Mouse (Mus musculus) lung, embryonic 16.5 days (tissue): ENCODE data around the gene Chst8. TPM values are rescaled to one million over a fixed set of nuclear protein-coding genes. Genes with fewer than 3 reads are reported as not detected.
A peak's percentile ranks its signal among the peaks of the same experiment; 100 is the strongest.

ENCODE experiments used
- ATAC-seq: fragments of 200-750 bp; cut with Nextera tagmentation; 2 replicates; pipeline ENCODE4 v1.8.0; 2017; ENCODE audit warnings: low read depth, mild to moderate bottlenecking, moderate library complexity
- H3K27ac ChIP-seq: fragments of 300-500 bp; sonication (generic); 2 replicates; pipeline ENCODE4 v1.5.1; 2014; ENCODE audit warnings: mild to moderate bottlenecking, control low read depth, low read length
- H3K27me3 ChIP-seq: fragments of 300-500 bp; sonication (generic); 2 replicates; pipeline ENCODE4 v1.6.1; 2014; ENCODE audit warnings: low read depth, low read length, mixed read lengths; ENCODE audit not compliant: control insufficient read depth, insufficient read depth
- H3K36me3 ChIP-seq: fragments of 300-500 bp; sonication (generic); 2 replicates; pipeline ENCODE4 v1.6.1; 2014; ENCODE audit warnings: low read length; ENCODE audit not compliant: control insufficient read depth, insufficient read depth
- H3K4me1 ChIP-seq: fragments of 300-500 bp; sonication (generic); replicated peaks from 2 replicates; pipeline ENCODE4 v1.6.1; 2014; ENCODE audit warnings: low read length, mixed read lengths; ENCODE audit not compliant: control insufficient read depth, insufficient read depth
- H3K4me2 ChIP-seq: fragments of 300-500 bp; sonication (generic); 2 replicates; pipeline ENCODE4 v1.6.1; 2014; ENCODE audit warnings: low read depth, low read length, control low read depth
- H3K4me3 ChIP-seq: fragments of 300-500 bp; sonication (generic); 2 replicates; pipeline ENCODE4 v1.5.1; 2014; ENCODE audit warnings: mild to moderate bottlenecking, low read length, control low read depth
- H3K9ac ChIP-seq: fragments of 300-500 bp; sonication (generic); 2 replicates; pipeline ENCODE4 v1.6.1; 2014; ENCODE audit warnings: low read length, control low read depth
- H3K9me3 ChIP-seq: fragments of 300-500 bp; sonication (generic); 2 replicates; pipeline ENCODE4 v1.6.1; 2016; ENCODE audit warnings: low read length; ENCODE audit not compliant: control insufficient read depth
- WGBS: fragments of 180-500 bp; shearing (Covaris S2); extraction: QIAGEN DNeasy Blood & Tissue Kit; methylation state at CpG from one replicate; pipeline ENCODE4 v1.1.7; 2014; 5-methylcytosine and 5-hydroxymethylcytosine counted together
- polyA plus RNA-seq: library from polyadenylated mRNA; unstranded; fragments of >200 nt; fragmentation: Nextera tagmentation; extraction: Ambion mirVana; gene quantifications from 2 replicates; pipeline ENCODE4 v1.2.1, GENCODE M21; 2015

Chst8 gene
- polyA plus RNA-seq, 1 experiment from 2014 or later: 4.8 TPM

DNA sequence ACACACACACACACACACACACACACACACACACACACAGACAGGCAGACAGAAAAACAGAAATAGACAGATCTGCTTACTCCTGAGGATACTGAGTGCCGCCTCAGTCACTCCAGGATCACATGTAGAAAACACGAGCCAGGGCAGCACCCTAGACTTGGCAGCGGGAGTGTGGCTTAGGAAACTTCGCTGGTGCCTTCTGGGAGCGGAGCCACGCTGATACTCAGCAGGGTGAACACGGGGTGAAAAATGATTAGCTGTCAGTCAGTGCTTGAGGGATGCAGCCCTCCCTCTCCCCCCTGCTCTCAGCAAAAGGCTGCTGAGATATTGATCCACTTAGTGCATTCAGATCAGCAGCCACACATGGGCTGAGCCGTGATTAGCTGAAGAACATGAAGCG lies 93.9 kb downstream of the Chst8 start:
- Histone ChIP-seq H3K9ac (no peak overlapping the region), H3K4me1 (peaks cover 18% of the 10 kb centered on the region), H3K9me3 (no peaks in the 10 kb centered on the region), H3K27ac (no peak overlapping the region), H3K4me2 (no peak overlapping the region), H3K27me3 (peaks cover 6% of the 10 kb centered on the region; the same call in 1 of the 2 replicates), H3K4me3 (no peak overlapping the region), H3K36me3 (no peaks in the 10 kb centered on the region)
- WGBS: 50% methylated on average over 9 of the region's 9 CpGs
- no peak for ATAC-seq

DNA sequence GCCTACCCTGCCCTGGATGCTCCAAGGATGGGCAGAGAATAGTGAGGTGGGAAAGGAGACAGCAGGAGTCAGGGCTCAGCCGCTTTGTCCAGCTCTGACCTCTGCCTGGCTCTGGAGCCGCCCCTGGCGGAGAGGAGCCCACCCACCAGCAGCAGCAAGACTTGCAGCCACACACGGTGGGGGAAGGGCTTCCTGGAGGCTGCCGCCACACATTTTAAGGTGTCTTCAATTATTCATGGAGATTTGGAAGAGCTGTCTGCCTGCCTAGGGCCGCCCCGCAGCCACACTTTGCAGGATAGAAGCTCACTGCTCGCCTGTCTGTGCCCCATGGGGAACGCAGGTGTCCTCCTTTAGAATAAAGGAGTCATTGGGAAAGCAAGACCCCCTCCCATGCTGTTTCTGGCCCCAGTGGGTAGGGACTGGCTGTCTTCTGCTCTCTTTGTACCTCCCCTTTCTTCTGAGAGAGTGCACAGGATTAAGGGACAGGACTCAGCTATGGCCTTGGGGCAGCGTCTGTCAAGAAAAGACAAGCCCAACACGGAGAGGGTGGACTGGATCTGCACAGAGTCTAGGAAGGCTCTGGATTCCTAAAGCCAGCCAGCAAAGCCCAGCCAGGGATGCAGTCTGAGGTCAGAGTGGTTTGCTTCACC lies 95.2 kb downstream of the Chst8 start:
- Histone ChIP-seq H3K9ac (no peak overlapping the region), H3K36me3 (no peaks in the 10 kb centered on the region), H3K4me1 (peaks cover 13% of the 10 kb centered on the region), H3K27me3 (peaks cover 6% of the 10 kb centered on the region; the same call in 1 of the 2 replicates), H3K27ac (no peak overlapping the region), H3K4me2 (no peak overlapping the region), H3K9me3 (no peaks in the 10 kb centered on the region), H3K4me3 (no peak overlapping the region)
- WGBS: 16% methylated on average over 11 of the region's 11 CpGs
- no peak for ATAC-seq

DNA sequence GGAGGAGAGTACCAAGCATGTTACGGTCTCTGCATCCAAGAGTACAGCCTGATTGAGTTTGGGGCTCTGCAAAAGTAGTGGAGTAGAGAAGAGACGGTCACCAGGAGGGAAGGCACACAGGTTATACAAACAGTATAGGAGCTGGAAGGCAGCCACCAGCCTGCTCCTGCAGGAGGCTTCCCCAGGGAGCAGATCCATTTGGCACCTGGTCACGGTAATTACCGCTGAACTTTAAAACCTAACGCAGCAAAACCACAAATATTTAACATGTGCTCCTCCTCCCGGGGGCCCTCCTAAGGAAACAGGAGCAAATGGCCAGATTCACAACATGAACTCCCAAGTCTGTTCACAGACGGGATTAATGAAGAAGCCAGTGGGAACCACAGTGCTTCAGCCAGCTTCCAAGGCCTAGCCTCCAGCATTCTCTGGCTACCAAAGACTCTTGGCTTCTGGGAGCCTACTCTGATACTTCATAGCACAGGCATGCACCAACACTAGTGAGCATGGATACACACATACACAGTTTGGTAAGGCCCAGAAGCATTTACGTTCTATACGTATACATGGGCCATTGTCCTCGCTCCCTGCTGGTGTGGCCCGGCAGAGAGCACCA lies 97.6 kb downstream of the Chst8 start:
- H3K27ac ChIP-seq: no peak overlapping the region

DNA sequence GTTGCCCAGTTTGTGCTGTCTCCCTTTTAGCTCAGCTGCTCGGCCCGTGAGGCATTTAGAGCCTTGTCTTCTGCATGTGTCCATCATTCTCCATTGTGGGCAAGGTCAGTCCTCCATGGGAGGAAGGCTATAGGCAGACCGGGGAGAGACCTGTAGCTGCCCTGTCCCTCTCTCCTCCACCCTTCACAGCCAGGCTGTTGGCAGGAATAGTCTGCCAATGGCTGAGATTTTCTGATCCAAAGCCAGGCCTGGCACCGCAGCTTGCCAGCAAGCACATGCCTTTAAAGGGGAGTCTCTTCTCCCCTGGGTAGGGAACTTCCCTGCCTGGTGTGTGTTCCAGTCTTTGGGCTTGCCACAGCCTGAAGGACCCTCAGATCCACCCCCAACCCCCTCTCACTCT lies 103.4 kb downstream of the Chst8 start:
- H3K4me1 ChIP-seq: 0 out of 2 replicates have a peak, but pooled peaks cover 2% of the 10 kb centered on the region
- H3K4me3 ChIP-seq: no peak overlapping the region
- H3K9me3 ChIP-seq: no peaks in the 10 kb centered on the region; the same call in 1 of the 2 replicates
- no peak overlapping the region for H3K27ac ChIP-seq
- no peak overlapping the region for H3K9ac ChIP-seq
- H3K4me2 ChIP-seq: no peak overlapping the region
- H3K27me3 ChIP-seq: no peaks in the 10 kb centered on the region
- H3K36me3 ChIP-seq: no peaks in the 10 kb centered on the region
- no peak for ATAC-seq
- 76% methylated on average over 4 of the region's 4 CpGs for WGBS

More for the DNA sequence above, 97.6 kb downstream of the Chst8 start:
- Histone ChIP-seq H3K9me3 (no peaks in the 10 kb centered on the region), H3K4me3 (no peak overlapping the region), H3K4me1 (no peaks in the 10 kb centered on the region), H3K4me2 (no peak overlapping the region), H3K9ac (no peak overlapping the region), H3K27me3 (peaks cover 6% of the 10 kb centered on the region; the same call in 1 of the 2 replicates), H3K36me3 (no peaks in the 10 kb centered on the region)
- 45% methylated on average over 11 of the region's 11 CpGs for WGBS
- no peak for ATAC-seq

DNA sequence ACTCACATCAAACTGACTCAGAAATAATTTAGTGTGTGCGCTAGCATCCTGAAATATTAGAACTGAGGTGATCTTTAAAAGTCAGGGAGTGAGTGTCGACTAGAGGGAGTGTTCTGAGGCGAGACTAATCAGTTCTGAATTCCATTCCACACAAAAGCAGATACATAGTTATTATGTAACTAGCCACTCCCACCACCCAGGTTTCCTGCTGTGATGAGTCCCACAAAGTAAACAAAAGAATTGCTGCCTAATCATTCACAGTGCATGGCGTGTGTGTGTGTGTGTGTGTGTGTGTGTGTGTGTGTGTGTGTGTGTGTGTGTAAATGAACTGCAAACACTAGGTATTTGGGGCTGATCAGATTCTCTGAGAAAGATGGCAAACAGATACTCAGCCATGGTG lies 108.1 kb downstream of the Chst8 start:
- Histone ChIP-seq H3K4me2 (no peak overlapping the region), H3K4me3 (no peak overlapping the region), H3K9me3 (no peaks in the 10 kb centered on the region; the same call in 1 of the 2 replicates), H3K36me3 (no peaks in the 10 kb centered on the region), H3K27ac (no peak overlapping the region), H3K9ac (no peak overlapping the region), H3K27me3 (peaks cover 6% of the 10 kb centered on the region; the same call in 1 of the 2 replicates), H3K4me1 (0 out of 2 replicates have a peak, but pooled peaks cover 5% of the 10 kb centered on the region)
- ATAC-seq: no peak
- WGBS: 28% methylated on average over 4 of the region's 4 CpGs

DNA sequence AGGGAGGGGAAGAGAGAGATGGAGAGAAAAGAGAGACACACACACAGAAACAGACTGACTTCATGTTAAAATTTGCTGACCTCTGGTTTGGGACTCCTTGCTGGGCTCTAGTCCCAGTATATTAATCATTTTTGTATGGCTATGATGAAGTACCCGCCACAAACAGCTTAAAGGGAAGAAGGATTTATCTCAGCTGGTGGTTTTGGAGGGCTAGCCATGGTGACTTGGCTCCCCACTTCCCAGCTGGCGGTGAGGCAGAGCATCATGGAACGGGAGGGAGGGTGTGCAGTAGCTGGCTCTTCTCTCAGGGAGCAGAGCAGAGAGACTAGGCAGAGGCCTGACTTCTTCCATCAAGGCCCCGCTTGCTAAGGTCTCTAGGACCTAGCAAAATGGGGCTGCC lies 109.1 kb downstream of the Chst8 start:
- 37% methylated on average over 4 of the region's 4 CpGs for WGBS
- ATAC-seq: peak; percentile 88
- no peak overlapping the region for H3K4me2 ChIP-seq

DNA sequence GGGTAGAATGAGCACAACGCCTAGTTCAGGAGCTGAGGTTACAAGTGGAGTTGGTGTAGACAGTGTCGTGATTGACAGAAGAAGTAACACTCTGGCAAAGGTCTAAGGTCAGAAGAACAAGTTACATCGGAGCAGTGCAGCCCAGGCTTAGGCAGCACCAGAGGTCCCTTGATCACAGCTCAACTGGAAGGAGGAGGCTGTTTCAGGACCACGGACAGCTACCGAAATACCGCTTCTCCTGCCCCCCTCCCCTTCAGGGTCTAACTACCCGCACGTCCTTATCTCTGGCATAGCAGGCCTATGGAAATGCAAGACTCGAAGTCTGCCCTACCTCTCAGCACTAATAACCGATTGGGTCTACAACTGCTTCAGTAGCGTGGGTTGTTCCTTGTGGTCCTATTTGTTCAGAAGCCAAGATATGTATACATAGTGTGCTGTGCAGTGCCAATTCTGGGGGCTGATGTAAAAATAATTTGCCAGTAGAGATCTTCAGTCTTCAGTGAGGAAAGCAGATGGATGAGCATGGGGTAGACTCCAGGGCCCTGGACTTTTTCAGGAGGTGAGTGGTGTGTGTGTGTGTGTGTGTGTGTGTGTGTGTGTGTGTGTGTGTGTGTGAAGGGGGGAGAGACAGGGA lies 109.7 kb downstream of the Chst8 start:
- Histone ChIP-seq H3K27me3 (peaks cover 6% of the 10 kb centered on the region; the same call in 1 of the 2 replicates), H3K9ac (no peak overlapping the region), H3K4me2 (no peak overlapping the region), H3K9me3 (no peaks in the 10 kb centered on the region; the same call in 1 of the 2 replicates), H3K4me3 (no peak overlapping the region), H3K4me1 (peaks cover 5% of the 10 kb centered on the region; the same call in 1 of the 2 replicates), H3K36me3 (no peaks in the 10 kb centered on the region), H3K27ac (no peak overlapping the region)
- 12% methylated on average over 11 of the region's 11 CpGs for WGBS
- peak; percentile 59 for ATAC-seq

More for the DNA sequence above, 109.1 kb downstream of the Chst8 start:
- Histone ChIP-seq H3K36me3 (no peaks in the 10 kb centered on the region), H3K4me3 (no peak overlapping the region), H3K9ac (no peak overlapping the region), H3K9me3 (no peaks in the 10 kb centered on the region; the same call in 1 of the 2 replicates), H3K4me1 (0 out of 2 replicates have a peak, but pooled peaks cover 5% of the 10 kb centered on the region), H3K27me3 (peaks cover 6% of the 10 kb centered on the region; the same call in 1 of the 2 replicates), H3K27ac (no peak overlapping the region)

DNA sequence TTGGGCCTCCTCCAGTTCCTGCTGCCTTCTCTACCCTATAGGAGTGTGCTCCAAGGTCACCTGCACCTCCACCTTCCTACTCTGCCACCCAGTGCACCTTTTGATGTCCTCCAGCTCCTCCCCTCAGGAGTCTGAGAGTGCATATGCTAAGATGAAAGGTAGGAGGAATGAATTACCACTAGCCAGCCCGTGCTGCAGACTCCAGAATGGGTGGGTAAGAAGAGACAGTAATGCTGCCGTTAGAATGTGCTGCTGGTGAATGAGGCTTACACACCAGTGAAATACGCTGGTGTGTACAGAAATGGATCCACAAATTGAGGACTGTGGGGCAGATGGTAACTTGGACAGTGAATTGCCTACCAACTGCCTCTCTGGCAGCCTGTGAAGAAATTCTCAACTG lies 112.6 kb downstream of the Chst8 start:
- H3K9me3 ChIP-seq: no peaks in the 10 kb centered on the region
- ATAC-seq: no peak
- 67% methylated on average over 3 of the region's 3 CpGs for WGBS
- H3K27ac ChIP-seq: no peak overlapping the region
- no peaks in the 10 kb centered on the region for H3K36me3 ChIP-seq
- no peak overlapping the region for H3K4me3 ChIP-seq
- H3K27me3 ChIP-seq: peaks cover 6% of the 10 kb centered on the region; the same call in 1 of the 2 replicates
- peaks cover 5% of the 10 kb centered on the region; the same call in 1 of the 2 replicates for H3K4me1 ChIP-seq
- no peak overlapping the region for H3K4me2 ChIP-seq
- H3K9ac ChIP-seq: no peak overlapping the region

DNA sequence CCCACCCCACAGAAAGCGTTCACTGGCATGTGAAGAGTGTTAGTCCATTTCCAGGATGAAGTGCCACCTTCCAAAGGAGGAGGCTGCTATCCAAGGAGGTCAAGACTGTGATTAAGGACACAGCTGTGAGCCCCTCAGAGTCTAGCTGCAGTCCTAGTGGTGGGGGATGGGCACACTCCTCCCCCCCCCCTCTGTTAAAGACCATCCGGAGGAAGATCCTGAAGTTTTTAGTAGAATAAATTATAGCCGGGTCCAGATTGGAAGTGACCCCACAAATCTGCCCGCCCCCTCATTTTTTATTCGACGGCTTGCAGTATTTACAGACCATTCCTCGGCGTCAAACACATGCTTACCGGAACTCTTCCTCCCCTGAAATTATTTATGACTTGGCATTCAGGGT lies 114.3 kb downstream of the Chst8 start:
- WGBS: 52% methylated on average over 9 of the region's 9 CpGs
- H3K4me3 ChIP-seq: no peak overlapping the region
- no peak overlapping the region for H3K27ac ChIP-seq
- H3K9ac ChIP-seq: no peak overlapping the region
- no peaks in the 10 kb centered on the region for H3K9me3 ChIP-seq
- no peak for ATAC-seq
- H3K36me3 ChIP-seq: no peaks in the 10 kb centered on the region
- H3K4me1 ChIP-seq: peaks cover 13% of the 10 kb centered on the region; the same call in 1 of the 2 replicates
- no peak overlapping the region for H3K4me2 ChIP-seq
- peaks cover 6% of the 10 kb centered on the region; the same call in 1 of the 2 replicates for H3K27me3 ChIP-seq
